In genomic region chr3:17787443-17788333, GRCm38 (mm10) we compare ENCODE assay signal across 9 mouse cellular contexts.
DNase-seq lines count a peak whose midpoint lies in the region; ATAC-seq and TF ChIP-seq lines count a peak whose summit lies in the region.
"Had no signal": no experiment of that assay in that cellular context is flagged by ENCODE, and none has a peak within 500 bp of the region (broad histone marks: within the 10 kb centered on the region; RNA-seq: fewer than 3 reads in every experiment).

No protein-coding gene starts in this region.

- H3K4me3 ChIP-seq in kidney, adult 2 months (ENCODE audit: insufficient read depth, low read depth, low read length), result no peak overlapping the region
- no peak overlapping the region for H3K4me3 ChIP-seq in embryonic facial prominence, embryonic 11.5 days (ENCODE audit: low read depth, low read length)
- peak overlapping the region; percentile 52 for H3K4me3 ChIP-seq in hindbrain, embryonic 16.5 days (ENCODE audit: low read length)
- peak overlapping the region; percentile 55 for H3K4me3 ChIP-seq in neural tube, embryonic 11.5 days (ENCODE audit: low read depth, low read length)

- no peaks in the 10 kb centered on the region; the same call in 1 of the 2 replicates for H3K4me1 ChIP-seq in kidney, adult 2 months (ENCODE audit: control insufficient read depth, insufficient read depth, low read length)
- H3K4me1 ChIP-seq in embryonic facial prominence, embryonic 11.5 days (ENCODE audit: control insufficient read depth, insufficient read depth, low read length), result peaks cover 8% of the 10 kb centered on the region
- H3K4me1 ChIP-seq in hindbrain, embryonic 16.5 days (ENCODE audit: control insufficient read depth, insufficient read depth, low read depth, low read length), result peaks cover 6% of the 10 kb centered on the region; the same call in 1 of the 2 replicates
- 0 out of 2 replicates have a peak, but pooled peaks cover 2% of the 10 kb centered on the region for H3K4me1 ChIP-seq in neural tube, embryonic 11.5 days (ENCODE audit: control insufficient read depth, insufficient read depth, low read length)

- no peak for ATAC-seq in embryonic facial prominence, embryonic 11.5 days (replicated peaks; ENCODE audit: insufficient number of reproducible peaks, low FRiP score, low TSS enrichment, low read depth)
- ATAC-seq in hindbrain, embryonic 16.5 days, result no peak
- ATAC-seq in neural tube, embryonic 11.5 days (ENCODE audit: insufficient read depth, low FRiP score, low TSS enrichment), result peak; percentile 0

- H3K27me3 ChIP-seq in kidney, adult 2 months (replicated peaks; ENCODE audit: control insufficient read depth, insufficient read depth, low read length), result peaks cover 2% of the 10 kb centered on the region; the same call in 1 of the 2 replicates
- H3K27me3 ChIP-seq in embryonic facial prominence, embryonic 11.5 days (ENCODE audit: control insufficient read depth, insufficient read depth, low read length), result peaks cover 43% of the 10 kb centered on the region
- H3K27me3 ChIP-seq in hindbrain, embryonic 16.5 days (replicated peaks; ENCODE audit: control insufficient read depth, insufficient read depth, low read length), result no peaks in the 10 kb centered on the region
- 0 out of 2 replicates have a peak, but pooled peaks cover 3% of the 10 kb centered on the region for H3K27me3 ChIP-seq in neural tube, embryonic 11.5 days (ENCODE audit: control insufficient read depth, insufficient read depth, low read length)

- H3K9ac ChIP-seq in embryonic facial prominence, embryonic 11.5 days (replicated peaks; ENCODE audit: low read length), result no peak overlapping the region
- H3K9ac ChIP-seq in hindbrain, embryonic 16.5 days (ENCODE audit: low read depth, low read length), result peak overlapping the region; percentile 90
- peak overlapping the region; percentile 99 for H3K9ac ChIP-seq in neural tube, embryonic 11.5 days (ENCODE audit: low read length)
- H3K9ac ChIP-seq: liver, embryonic 14.5 days had no signal

- no peak overlapping the region for H3K27ac ChIP-seq in kidney, adult 2 months (ENCODE audit: insufficient read depth, low read depth, low read length)
- no peak overlapping the region for H3K27ac ChIP-seq in embryonic facial prominence, embryonic 11.5 days (replicated peaks; ENCODE audit: low read depth, low read length)
- peak overlapping the region; percentile 99 for H3K27ac ChIP-seq in hindbrain, embryonic 16.5 days (ENCODE audit: low read depth, low read length)
- peak overlapping the region; percentile 100 for H3K27ac ChIP-seq in neural tube, embryonic 11.5 days (ENCODE audit: low read depth, low read length)
- H3K27ac ChIP-seq: liver, embryonic 14.5 days had no signal

- 8% methylated on average over 18 of the region's 18 CpGs for WGBS in kidney, adult 2 months
- 4% methylated on average over 18 of the region's 18 CpGs for WGBS in embryonic facial prominence, embryonic 11.5 days
- WGBS in hindbrain, embryonic 16.5 days, result 15% methylated on average over 18 of the region's 18 CpGs
- 3% methylated on average over 18 of the region's 18 CpGs for WGBS in neural tube, embryonic 11.5 days

- DNase-seq in kidney, adult 2 months, result peak; percentile 33
- no peak for DNase-seq in kidney, postnatal 36 days
- no peak for DNase-seq in embryonic facial prominence, embryonic 11.5 days (ENCODE audit: low spot score)
- peak; percentile 52 for DNase-seq in neural tube, embryonic 11.5 days (ENCODE audit: low spot score)
- no peak for DNase-seq in urinary bladder, postnatal 10 days (ENCODE audit: low spot score)
- no peak for DNase-seq in gastrocnemius, postnatal 4 days (ENCODE audit: low spot score in 2 of 2)
- DNase-seq in cerebellum, postnatal 4 days (ENCODE audit: low spot score in 2 of 2), result no peak

- no peak for TF ChIP-seq POLR2A in kidney, adult 2 months (IDR thresholded peaks at IDR 0.05; ENCODE audit: low read depth, low read length)

- peak overlapping the region; percentile 21 for H3K4me2 ChIP-seq in embryonic facial prominence, embryonic 11.5 days (ENCODE audit: low read depth, low read length)
- peak overlapping the region; percentile 98 for H3K4me2 ChIP-seq in hindbrain, embryonic 16.5 days (ENCODE audit: low read length)
- H3K4me2 ChIP-seq in neural tube, embryonic 11.5 days (ENCODE audit: low read depth), result peak overlapping the region; percentile 99

- no peak for TF ChIP-seq CTCF in kidney, adult 2 months (conservative IDR thresholded peaks at IDR 0.05; ENCODE audit: insufficient read depth, insufficient read length, low read depth, low read length)

- H3K9me3 ChIP-seq in embryonic facial prominence, embryonic 11.5 days (replicated peaks; ENCODE audit: control insufficient read depth, low read length), result no peaks in the 10 kb centered on the region
- no peaks in the 10 kb centered on the region for H3K9me3 ChIP-seq in hindbrain, embryonic 16.5 days (ENCODE audit: control insufficient read depth, low read length)
- no peaks in the 10 kb centered on the region for H3K9me3 ChIP-seq in neural tube, embryonic 11.5 days (ENCODE audit: control insufficient read depth, low read length)

- H3K36me3 ChIP-seq in kidney, adult 2 months (ENCODE audit: control insufficient read depth, insufficient read depth, low read length), result no peaks in the 10 kb centered on the region
- H3K36me3 ChIP-seq in embryonic facial prominence, embryonic 11.5 days (replicated peaks; ENCODE audit: control insufficient read depth, insufficient read depth, low read depth, low read length), result no peaks in the 10 kb centered on the region
- H3K36me3 ChIP-seq in hindbrain, embryonic 16.5 days (ENCODE audit: control insufficient read depth, insufficient read depth, low read length), result no peaks in the 10 kb centered on the region
- H3K36me3 ChIP-seq in neural tube, embryonic 11.5 days (ENCODE audit: control insufficient read depth, insufficient read depth, low read length), result no peaks in the 10 kb centered on the region

Comparison
In these comparisons a context has a peak if more than half of its experiments do, and no peak if none do; other contexts are left out.
1. DNase-seq: peak in kidney, adult 2 months (single experiment) and neural tube, embryonic 11.5 days (single experiment); none in kidney, postnatal 36 days (0 of 2), embryonic facial prominence, embryonic 11.5 days (single experiment), urinary bladder, postnatal 10 days (single experiment), gastrocnemius, postnatal 4 days (0 of 2) and cerebellum, postnatal 4 days (0 of 2).
2. H3K27ac ChIP-seq: peak in hindbrain, embryonic 16.5 days (single experiment) and neural tube, embryonic 11.5 days (single experiment); none in kidney, adult 2 months (single experiment) and embryonic facial prominence, embryonic 11.5 days (single experiment).
3. H3K4me3 ChIP-seq: peak in hindbrain, embryonic 16.5 days (single experiment) and neural tube, embryonic 11.5 days (single experiment); none in kidney, adult 2 months (single experiment) and embryonic facial prominence, embryonic 11.5 days (single experiment).
4. H3K4me2 ChIP-seq: peak in every context shown above with its lines; median percentile 99 in neural tube, embryonic 11.5 days; 98 in hindbrain, embryonic 16.5 days; 21 in embryonic facial prominence, embryonic 11.5 days.